Mouse (Mus musculus) lung, embryonic 16.5 days (tissue): Measurements from ENCODE around the gene Ehhadh. TPM values are rescaled to one million over a fixed set of nuclear protein-coding genes. Genes with fewer than 3 reads are reported as not detected.

Source experiments
- ATAC-seq: fragments of 200-750 bp; cut with Nextera tagmentation; 2 replicates; pipeline ENCODE4 v1.8.0; 2017; ENCODE audit warnings: low read depth, mild to moderate bottlenecking, moderate library complexity
- H3K27ac ChIP-seq: fragments of 300-500 bp; sonication (generic); 2 replicates; pipeline ENCODE4 v1.5.1; 2014; ENCODE audit warnings: mild to moderate bottlenecking, control low read depth, low read length
- H3K27me3 ChIP-seq: fragments of 300-500 bp; sonication (generic); 2 replicates; pipeline ENCODE4 v1.6.1; 2014; ENCODE audit warnings: low read depth, low read length, mixed read lengths; ENCODE audit not compliant: control insufficient read depth, insufficient read depth
- H3K36me3 ChIP-seq: fragments of 300-500 bp; sonication (generic); 2 replicates; pipeline ENCODE4 v1.6.1; 2014; ENCODE audit warnings: low read length; ENCODE audit not compliant: control insufficient read depth, insufficient read depth
- H3K4me1 ChIP-seq: fragments of 300-500 bp; sonication (generic); replicated peaks from 2 replicates; pipeline ENCODE4 v1.6.1; 2014; ENCODE audit warnings: low read length, mixed read lengths; ENCODE audit not compliant: control insufficient read depth, insufficient read depth
- H3K4me2 ChIP-seq: fragments of 300-500 bp; sonication (generic); 2 replicates; pipeline ENCODE4 v1.6.1; 2014; ENCODE audit warnings: low read depth, low read length, control low read depth
- H3K4me3 ChIP-seq: fragments of 300-500 bp; sonication (generic); 2 replicates; pipeline ENCODE4 v1.5.1; 2014; ENCODE audit warnings: mild to moderate bottlenecking, low read length, control low read depth
- H3K9ac ChIP-seq: fragments of 300-500 bp; sonication (generic); 2 replicates; pipeline ENCODE4 v1.6.1; 2014; ENCODE audit warnings: low read length, control low read depth
- H3K9me3 ChIP-seq: fragments of 300-500 bp; sonication (generic); 2 replicates; pipeline ENCODE4 v1.6.1; 2016; ENCODE audit warnings: low read length; ENCODE audit not compliant: control insufficient read depth
- WGBS: fragments of 180-500 bp; shearing (Covaris S2); extraction: QIAGEN DNeasy Blood & Tissue Kit; methylation state at CpG from one replicate; pipeline ENCODE4 v1.1.7; 2014; 5-methylcytosine and 5-hydroxymethylcytosine counted together
- polyA plus RNA-seq: library from polyadenylated mRNA; unstranded; fragments of >200 nt; fragmentation: Nextera tagmentation; extraction: Ambion mirVana; gene quantifications from 2 replicates; pipeline ENCODE4 v1.2.1, GENCODE M21; 2015

The Ehhadh gene
- polyA plus RNA-seq, 1 experiment from 2014 or later = 2.4 TPM

DNA sequence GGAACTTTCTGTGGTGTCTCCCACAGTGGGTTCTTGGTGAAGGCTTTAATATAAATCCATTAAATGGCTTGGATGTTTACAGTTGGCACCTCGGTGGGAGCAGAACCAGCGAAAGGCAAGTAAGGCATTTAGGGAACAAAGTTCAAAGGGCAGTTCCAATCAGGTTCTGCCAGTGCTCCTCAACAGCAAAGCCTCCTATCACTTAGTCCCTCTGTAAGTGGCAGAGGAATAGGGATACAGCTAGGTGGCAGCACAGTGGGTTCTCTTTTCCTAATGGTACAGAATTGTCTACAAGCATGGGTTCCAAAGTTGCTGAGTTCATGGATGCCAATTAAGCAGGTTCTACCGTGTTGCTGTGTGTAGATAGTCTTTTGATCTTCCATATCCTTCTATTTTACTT is 974 bp upstream of the Ehhadh start:
- no peak overlapping the region for H3K4me3 ChIP-seq
- no peaks in the 10 kb centered on the region for H3K27me3 ChIP-seq

DNA sequence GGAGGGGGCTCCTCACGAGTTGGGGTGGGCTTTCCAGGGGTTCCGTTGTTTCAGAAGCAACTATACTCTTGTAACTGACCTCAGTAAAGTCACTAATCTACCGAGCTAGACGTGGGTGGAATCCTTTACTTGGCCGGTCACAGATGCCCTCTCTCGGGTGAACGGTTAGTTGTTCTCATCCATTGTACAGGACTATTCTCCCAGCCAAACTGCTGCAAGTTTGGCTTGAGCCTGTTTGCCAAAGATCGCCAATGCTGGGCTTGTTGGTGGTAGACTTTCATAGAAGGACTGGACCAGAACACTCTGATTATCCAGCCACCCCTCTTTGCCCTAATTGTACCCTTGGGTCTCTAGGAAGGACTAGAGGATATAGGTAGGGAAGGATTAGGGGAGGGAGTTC is 1.3 kb downstream of the Ehhadh start:
- H3K27ac ChIP-seq = no peak overlapping the region
- no peaks in the 10 kb centered on the region for H3K27me3 ChIP-seq
- ATAC-seq = no peak
- no peaks in the 10 kb centered on the region for H3K9me3 ChIP-seq
- H3K4me3 ChIP-seq = no peak overlapping the region
- no peak overlapping the region for H3K4me2 ChIP-seq
- H3K36me3 ChIP-seq = no peaks in the 10 kb centered on the region
- 88% methylated on average over 8 of the region's 8 CpGs for WGBS
- H3K9ac ChIP-seq = no peak overlapping the region
- 0 out of 2 replicates have a peak, but pooled peaks cover 2% of the 10 kb centered on the region for H3K4me1 ChIP-seq

More for the DNA sequence above, 974 bp upstream of the Ehhadh start:
- H3K36me3 ChIP-seq = no peaks in the 10 kb centered on the region
- H3K4me2 ChIP-seq = no peak overlapping the region
- 0 out of 2 replicates have a peak, but pooled peaks cover 4% of the 10 kb centered on the region for H3K4me1 ChIP-seq
- H3K27ac ChIP-seq = no peak overlapping the region
- no peaks in the 10 kb centered on the region for H3K9me3 ChIP-seq
- H3K9ac ChIP-seq = no peak overlapping the region
- 51% methylated on average over 3 of the region's 3 CpGs for WGBS
- no peak for ATAC-seq

DNA sequence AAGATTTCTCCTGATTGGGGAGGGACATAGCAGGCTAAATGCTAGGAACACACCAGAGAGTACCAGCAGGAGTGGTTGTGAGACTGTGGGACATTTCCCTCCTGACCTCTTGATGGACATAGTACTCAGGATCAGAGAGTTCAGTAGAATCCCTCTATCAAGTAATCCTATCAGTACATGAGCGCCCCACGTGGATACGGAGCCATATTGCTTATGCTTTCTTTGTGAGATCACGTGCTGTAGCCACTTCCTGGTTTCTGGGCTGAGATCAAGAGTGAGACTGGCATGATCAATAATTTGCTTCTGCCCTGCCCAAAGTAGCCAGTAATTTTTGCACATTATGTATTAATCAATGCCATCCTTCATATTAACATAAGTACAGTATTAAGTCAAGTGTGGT is 2.6 kb downstream of the Ehhadh start:
- Histone ChIP-seq H3K9ac (no peak overlapping the region), H3K4me2 (no peak overlapping the region), H3K27me3 (no peaks in the 10 kb centered on the region), H3K4me3 (no peak overlapping the region), H3K36me3 (no peaks in the 10 kb centered on the region), H3K9me3 (no peaks in the 10 kb centered on the region), H3K4me1 (0 out of 2 replicates have a peak, but pooled peaks cover 2% of the 10 kb centered on the region), H3K27ac (no peak overlapping the region)
- WGBS = 70% methylated on average over 4 of the region's 4 CpGs
- ATAC-seq = no peak

DNA sequence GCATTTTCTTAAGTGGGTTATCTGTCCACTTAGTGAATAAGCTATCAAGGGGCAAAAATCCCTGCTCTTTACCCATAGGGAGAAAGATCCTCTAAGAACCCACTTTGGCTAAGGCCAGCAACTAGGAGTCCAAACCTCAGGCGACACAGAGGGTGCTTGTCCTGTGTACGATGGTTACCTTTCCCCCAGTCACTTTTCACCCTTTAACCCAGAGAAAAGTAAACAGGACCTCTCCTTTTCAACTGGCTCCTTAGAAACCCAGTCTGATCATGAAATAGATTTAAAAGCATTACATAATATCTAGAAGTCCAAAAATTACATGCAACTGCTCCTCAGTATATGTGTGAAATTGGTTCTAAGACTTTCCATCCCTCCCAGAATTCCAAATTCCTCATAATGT is 4.8 kb downstream of the Ehhadh start:
- H3K9me3 ChIP-seq = no peaks in the 10 kb centered on the region
- WGBS = 35% methylated on average over 2 of the region's 2 CpGs
- no peaks in the 10 kb centered on the region for H3K27me3 ChIP-seq
- H3K4me1 ChIP-seq = no peaks in the 10 kb centered on the region
- no peak overlapping the region for H3K4me2 ChIP-seq
- H3K27ac ChIP-seq = no peak overlapping the region
- H3K4me3 ChIP-seq = no peak overlapping the region
- ATAC-seq = no peak
- no peaks in the 10 kb centered on the region for H3K36me3 ChIP-seq
- no peak overlapping the region for H3K9ac ChIP-seq

DNA sequence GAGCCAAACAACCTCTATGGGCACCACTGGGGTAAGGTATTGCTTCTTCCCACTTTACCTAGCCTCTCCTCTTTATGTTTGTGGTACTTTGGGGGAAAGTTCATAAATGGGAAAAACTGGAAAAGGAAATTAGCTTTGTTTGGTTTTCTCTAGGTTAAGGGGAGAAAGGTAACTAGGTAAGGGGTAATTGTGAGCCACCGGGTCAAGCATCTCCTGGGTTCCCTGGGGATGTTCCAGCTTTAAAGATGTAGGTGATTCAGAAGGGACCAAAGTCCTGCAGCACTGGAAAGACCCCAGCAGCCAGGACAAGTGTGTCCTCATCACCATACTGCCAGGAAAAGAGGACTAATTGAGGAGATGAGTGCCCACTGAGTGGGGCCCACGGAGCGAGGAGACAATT is 5.7 kb downstream of the Ehhadh start:
- H3K4me3 ChIP-seq = no peak overlapping the region
- H3K9me3 ChIP-seq = no peaks in the 10 kb centered on the region
- no peak overlapping the region for H3K9ac ChIP-seq
- no peak overlapping the region for H3K4me2 ChIP-seq
- H3K36me3 ChIP-seq = no peaks in the 10 kb centered on the region
- H3K27ac ChIP-seq = no peak overlapping the region
- 77% methylated on average over 3 of the region's 3 CpGs for WGBS
- no peaks in the 10 kb centered on the region for H3K4me1 ChIP-seq
- no peaks in the 10 kb centered on the region for H3K27me3 ChIP-seq
- no peak for ATAC-seq

DNA sequence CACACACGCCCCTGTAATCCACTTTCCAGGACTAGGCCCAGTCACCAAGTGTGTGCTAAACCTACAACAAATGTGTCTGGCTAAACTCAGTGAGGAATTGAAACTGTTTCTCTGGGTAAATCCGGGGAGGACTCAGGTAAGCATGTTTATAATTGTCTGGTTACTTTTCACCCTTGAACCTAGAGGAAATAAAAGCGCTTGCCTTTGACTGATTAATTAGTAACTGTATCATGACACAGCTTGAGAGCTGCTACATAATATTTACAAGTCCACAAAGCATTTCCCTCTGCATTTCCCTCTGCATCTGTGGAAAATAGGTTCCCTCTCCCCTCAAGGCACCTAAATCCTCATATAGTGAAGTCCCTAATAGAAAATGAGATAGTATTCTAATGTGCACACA is 6.3 kb downstream of the Ehhadh start:
- no peak overlapping the region for H3K27ac ChIP-seq
- no peak overlapping the region for H3K4me3 ChIP-seq
- H3K4me1 ChIP-seq = no peaks in the 10 kb centered on the region
- no peak overlapping the region for H3K9ac ChIP-seq
- no peak for ATAC-seq
- no peaks in the 10 kb centered on the region for H3K36me3 ChIP-seq
- H3K27me3 ChIP-seq = no peaks in the 10 kb centered on the region
- no peaks in the 10 kb centered on the region for H3K9me3 ChIP-seq
- H3K4me2 ChIP-seq = no peak overlapping the region
- WGBS = 67% methylated on average over 3 of the region's 3 CpGs

DNA sequence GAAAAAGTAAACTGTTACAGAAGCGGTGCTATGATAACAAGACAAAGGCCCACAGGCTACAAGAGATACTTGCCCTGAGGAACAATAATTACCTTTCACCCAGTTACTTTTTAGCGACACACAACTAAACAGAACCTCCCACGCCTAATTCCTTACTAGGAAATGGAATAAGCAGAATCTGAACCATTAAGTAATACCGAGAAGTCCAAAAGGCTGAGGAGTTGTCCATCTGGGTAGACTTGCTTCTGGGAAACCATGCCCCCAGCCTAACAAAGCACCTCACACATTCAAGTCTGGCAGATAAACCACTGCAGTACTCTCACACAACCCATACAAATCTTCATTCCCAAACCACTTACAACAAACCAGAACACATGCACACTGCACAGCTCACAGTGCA is 8.5 kb downstream of the Ehhadh start:
- H3K27me3 ChIP-seq = no peaks in the 10 kb centered on the region
- no peaks in the 10 kb centered on the region for H3K36me3 ChIP-seq
- no peak for ATAC-seq
- H3K4me2 ChIP-seq = no peak overlapping the region
- no peak overlapping the region for H3K4me3 ChIP-seq
- WGBS = 77% methylated on average over 4 of the region's 4 CpGs
- no peak overlapping the region for H3K9ac ChIP-seq
- no peaks in the 10 kb centered on the region for H3K9me3 ChIP-seq
- no peaks in the 10 kb centered on the region for H3K4me1 ChIP-seq
- H3K27ac ChIP-seq = no peak overlapping the region

DNA sequence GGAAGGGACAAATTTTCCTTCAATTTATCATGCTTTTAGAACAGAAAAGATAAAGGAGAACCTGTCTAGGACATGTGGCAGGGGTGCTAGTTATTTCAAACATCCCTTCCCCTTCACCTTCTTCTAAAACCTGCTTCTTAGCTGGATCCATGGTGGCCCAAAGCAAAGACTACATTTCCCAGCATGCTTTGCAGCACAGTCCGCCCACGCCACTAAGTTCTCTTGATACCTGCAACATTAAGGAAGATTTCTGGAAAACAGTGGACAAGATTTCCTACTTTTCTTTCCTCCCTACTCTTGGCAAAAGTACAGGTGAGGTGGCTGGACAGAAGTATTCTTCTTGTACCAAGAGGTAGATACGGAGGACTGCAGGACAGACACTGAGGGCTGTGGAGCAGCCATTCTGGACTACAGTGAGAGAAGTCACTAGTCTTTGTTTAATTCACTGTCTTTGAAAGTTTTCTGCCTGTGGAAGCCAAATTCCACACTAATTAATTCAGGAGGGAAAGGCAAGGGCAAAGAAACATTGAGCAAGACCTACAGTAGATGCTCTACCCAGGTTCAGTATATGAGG is 9.2 kb downstream of the Ehhadh start:
- Histone ChIP-seq H3K9ac (peak overlapping the region; percentile 40; the same call in 1 of the 2 replicates), H3K27me3 (no peaks in the 10 kb centered on the region), H3K9me3 (no peaks in the 10 kb centered on the region), H3K36me3 (no peaks in the 10 kb centered on the region), H3K4me1 (no peaks in the 10 kb centered on the region), H3K27ac (no peak overlapping the region), H3K4me3 (peak overlapping the region; percentile 41), H3K4me2 (peak overlapping the region; percentile 30; the same call in 1 of the 2 replicates)
- WGBS = 49% methylated on average over 3 of the region's 3 CpGs
- ATAC-seq = no peak

DNA sequence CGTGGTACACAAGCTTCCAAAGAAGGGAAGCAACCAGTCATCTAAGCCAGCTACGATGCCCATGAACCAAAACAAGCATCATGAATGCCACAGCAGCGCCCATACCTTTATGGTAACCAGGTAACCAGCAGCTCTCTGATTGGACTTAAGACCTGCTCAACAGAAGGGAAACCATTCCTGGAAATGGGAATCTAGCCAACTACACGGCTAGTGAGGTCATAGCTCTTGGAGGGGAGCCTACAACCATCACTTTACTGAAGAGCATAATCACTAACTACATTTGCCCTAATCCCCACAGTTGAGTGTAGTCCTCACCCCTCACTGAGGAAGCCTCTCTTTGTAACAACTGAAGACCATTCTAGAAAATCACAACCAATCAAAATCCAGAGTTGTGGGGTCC is 12.9 kb downstream of the Ehhadh start:
- no peak overlapping the region for H3K4me3 ChIP-seq
- ATAC-seq = no peak
- 77% methylated on average over 4 of the region's 4 CpGs for WGBS

DNA sequence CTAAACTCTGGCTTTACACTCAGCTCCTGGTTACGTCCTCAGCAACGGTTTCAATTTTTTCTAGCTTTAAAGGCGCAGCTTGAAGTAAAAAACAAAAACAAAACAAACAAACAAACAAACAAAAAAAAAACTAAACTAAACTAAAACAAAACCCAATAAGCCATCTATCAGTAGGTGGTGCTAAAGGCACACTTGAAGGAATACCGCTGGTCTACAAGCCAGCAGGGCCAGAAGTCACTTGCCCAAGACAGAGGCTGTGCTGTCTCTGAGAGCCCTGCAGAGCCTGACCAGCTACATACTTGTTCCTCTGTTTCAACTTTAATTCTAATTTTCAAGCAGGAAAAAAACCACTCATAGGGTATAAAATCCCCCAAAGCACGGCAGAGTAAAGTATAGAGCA is 17.9 kb downstream of the Ehhadh start:
- Histone ChIP-seq H3K9me3 (no peaks in the 10 kb centered on the region), H3K27me3 (no peaks in the 10 kb centered on the region), H3K27ac (no peak overlapping the region), H3K4me2 (no peak overlapping the region), H3K4me3 (no peak overlapping the region), H3K9ac (no peak overlapping the region), H3K36me3 (no peaks in the 10 kb centered on the region), H3K4me1 (no peaks in the 10 kb centered on the region)
- ATAC-seq = no peak
- 78% methylated on average over 5 of the region's 5 CpGs for WGBS

More for the DNA sequence above, 12.9 kb downstream of the Ehhadh start:
- Histone ChIP-seq H3K9ac (no peak overlapping the region), H3K27ac (no peak overlapping the region), H3K4me2 (no peak overlapping the region), H3K27me3 (no peaks in the 10 kb centered on the region), H3K9me3 (no peaks in the 10 kb centered on the region), H3K36me3 (no peaks in the 10 kb centered on the region), H3K4me1 (no peaks in the 10 kb centered on the region)
